Mouse (Mus musculus) heart, postnatal 14 days (tissue): ENCODE data around the gene Gm5416. TPM values are rescaled to one million over a fixed set of nuclear protein-coding genes. Genes with fewer than 3 reads are reported as not detected.
"Not testable (repeated sequence)": the region's sequence is repeated elsewhere in the genome, so short reads cannot be mapped to it uniquely, and the experiment has no call there.

Source experiments
- DNase-seq, 2 experiments: peaks; one replicate each; pipeline ENCODE4 v3.0.0; 2021 to 2022
- intact Hi-C: fragments of 180-260 bp; cut with DNase I; formaldehyde crosslinking; loops from one replicate; pipeline ENCODE4 v1.15.1; 2025
- long read RNA-seq, 2 experiments: library from polyadenylated mRNA; stranded (forward); transcript quantifications; one replicate each; pipeline ENCODE4 v2.0.0; 2021
- total RNA-seq, 2 experiments: library from RNA; stranded (reverse); gene quantifications; 2 replicates each; pipeline ENCODE4 v1.2.3; 2021

Gm5416 gene
- not detected for total RNA-seq
- long read RNA-seq, experiment 1, result 0 reads
- long read RNA-seq, experiment 2, result 0 reads

- no peak for DNase-seq
- intact Hi-C loops, result no loop called here
Measured at GRCm38 (mm10) chr16:36209967-36210453, at the start of gene Gm5416. TSS of gene Gm5416 (plus strand) at chr16:36210403.

GRCm38 (mm10) chr16:36167841-36168240 lies 42.4 kb upstream of the Gm5416 start:
- intact Hi-C loops, result not testable (repeated sequence)

GRCm38 (mm10) chr16:36176108-36176507 lies 34.1 kb upstream of the Gm5416 start:
- intact Hi-C loops, result no loop called here
- DNase-seq, result no peak

More at GRCm38 (mm10) chr16:36167841-36168240, 42.4 kb upstream of the Gm5416 start:
- not testable (repeated sequence) for DNase-seq

DNA sequence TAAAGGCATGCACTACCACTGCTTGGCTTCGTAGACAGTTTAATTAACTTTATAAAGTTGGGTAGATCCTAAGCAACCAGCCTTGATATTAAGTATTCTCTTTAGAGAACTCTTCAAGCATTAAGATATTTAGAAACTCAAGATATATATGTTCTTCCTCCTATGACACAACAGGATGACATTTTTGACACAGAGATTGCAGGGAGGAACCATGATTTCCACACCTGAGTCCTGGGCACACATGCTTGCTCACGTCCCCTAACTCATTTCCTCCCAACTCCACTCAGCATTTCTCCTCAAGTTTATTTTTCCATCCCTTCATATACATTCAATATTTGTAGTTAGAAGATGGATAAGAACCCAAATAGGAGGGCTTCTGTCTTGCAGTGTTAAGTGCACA lies 30.3 kb upstream of the Gm5416 start:
- intact Hi-C loops, result no loop called here

DNA sequence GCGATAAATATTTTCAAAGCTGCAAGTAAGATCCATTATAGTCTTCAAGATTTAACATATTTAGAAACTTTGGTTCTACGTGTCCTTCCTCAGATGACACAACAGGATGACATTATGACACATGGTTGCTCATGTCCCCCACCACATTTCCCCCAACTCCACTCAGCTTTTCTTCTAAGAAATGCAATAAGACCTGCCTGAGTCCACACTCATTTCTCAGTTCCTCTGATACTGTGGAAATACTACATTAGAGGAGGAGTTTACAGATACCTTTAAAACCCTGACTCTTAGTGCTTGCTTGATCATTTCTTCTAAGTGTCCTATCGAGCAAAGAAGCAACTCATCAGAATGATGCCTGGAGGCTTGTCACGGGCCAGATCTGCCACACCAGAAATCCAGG lies 26.3 kb upstream of the Gm5416 start, which contains the start of gene Gm5483:
Gm5483 (plus strand) TSS at position 301 of the 400 bp plus-strand sequence.
- DNase-seq, intact Hi-C loops: not testable (repeated sequence)

More for the DNA sequence above, 30.3 kb upstream of the Gm5416 start:
- DNase-seq, result no peak

- no peak for DNase-seq
- intact Hi-C loops, result no loop called here
Measured at GRCm38 (mm10) chr16:36199226-36199625, 11.0 kb upstream of the Gm5416 start.

- no peak for DNase-seq
- intact Hi-C loops, result no loop called here
Measured at GRCm38 (mm10) chr16:36203846-36204245, 6.4 kb upstream of the Gm5416 start.

DNA sequence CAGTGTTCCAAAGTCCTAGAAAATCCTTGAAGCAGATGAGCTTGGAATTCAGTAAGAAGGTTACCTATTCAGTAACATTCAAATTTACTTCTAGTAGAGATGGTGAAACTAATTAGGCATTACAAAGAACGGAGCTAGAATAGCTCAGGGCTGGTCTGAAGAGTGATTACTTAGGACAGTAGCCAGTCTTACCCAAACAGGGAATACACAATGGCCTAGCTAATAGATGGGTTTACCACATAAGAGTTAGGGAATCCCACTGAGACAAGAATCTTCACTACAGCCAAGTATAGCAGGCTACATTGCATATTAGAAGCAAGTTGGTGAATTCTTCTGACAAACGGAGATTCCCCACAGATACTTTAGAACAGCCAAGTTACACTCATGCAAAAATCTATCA lies 4.5 kb upstream of the Gm5416 start:
- DNase-seq, intact Hi-C loops: not testable (repeated sequence)

GRCm38 (mm10) chr16:36221168-36221567 lies 11.0 kb downstream of the Gm5416 start, which contains the start of gene 2010005H15Rik:
TSS of gene 2010005H15Rik (plus strand) at chr16:36221468.
- DNase-seq, intact Hi-C loops: not testable (repeated sequence)

DNA sequence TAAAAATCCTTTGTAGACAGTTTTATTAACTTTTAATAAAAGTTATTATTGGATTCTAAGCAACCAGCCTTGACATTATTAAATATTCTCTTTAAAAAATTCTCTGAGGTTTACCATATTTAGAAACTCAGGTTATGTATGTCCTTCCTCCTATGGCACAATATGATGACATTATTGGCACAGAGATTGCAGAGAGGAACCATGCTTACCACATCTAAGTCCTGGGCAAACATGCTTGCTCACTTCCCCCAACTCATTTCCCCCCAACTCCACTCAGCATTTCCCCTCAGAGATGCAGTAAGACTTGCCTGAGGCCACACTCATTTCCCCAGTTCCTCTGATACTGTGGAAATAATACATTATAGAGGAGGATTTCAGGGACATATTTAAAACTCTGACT lies 50.4 kb downstream of the Gm5416 start:
- intact Hi-C loops, DNase-seq: not testable (repeated sequence)

Other genes with a start within 250 kb of the Gm5416 start
- gene Kpna1, start 231.7 kb upstream of the Gm5416 start, total RNA-seq, result 10 to 100 TPM; 89.2 to 91.3 TPM
- gene Wdr5b, start 169.2 kb upstream of the Gm5416 start, total RNA-seq, result 1 to 10 TPM; 2.8 to 3.3 TPM
- gene Fam162a, start 138.8 kb upstream of the Gm5416 start, total RNA-seq, result 100 to 1,000 TPM; 205 to 206 TPM
- 10 to 100 TPM; 32.4 to 34.2 TPM for gene Ccdc58, start 138.7 kb upstream of the Gm5416 start, total RNA-seq
- gene Csta1, start 79.2 kb upstream of the Gm5416 start, total RNA-seq, result not detected
- not detected for gene Stfa2l1, start 53.6 kb upstream of the Gm5416 start, total RNA-seq
- not detected for gene Gm5483, start 26.2 kb upstream of the Gm5416 start, total RNA-seq
- gene 2010005H15Rik, start 11.1 kb downstream of the Gm5416 start, total RNA-seq, result not detected
- gene Stfa1, start 66.5 kb downstream of the Gm5416 start, total RNA-seq, result not detected
- not detected for gene BC117090, start 123.9 kb downstream of the Gm5416 start, total RNA-seq
- gene BC100530, start 157.3 kb downstream of the Gm5416 start, total RNA-seq, result not detected
- not detected for gene Stfa2, start 198.1 kb downstream of the Gm5416 start, total RNA-seq
- gene Stfa3, start 245.0 kb downstream of the Gm5416 start, total RNA-seq, result not detected